Mouse (Mus musculus) c-Kit-positive CD71-positive TER-119-positive erythroid progenitor cells, embryonic 14.5 days (primary cell): ENCODE results near the gene Abcb9.
A peak's percentile ranks its signal among the peaks of the same experiment; 100 is the strongest.

ENCODE experiments used
- DNase-seq: peaks from one replicate; pipeline ENCODE4 v3.0.0-alpha.2; 2013; ENCODE audit warnings: low spot score

Abcb9 gene

GRCm38 (mm10) chr5:124031068-124031955, 64.3 kb downstream of the Abcb9 start:
- peak; percentile 63 for DNase-seq

- DNase-seq, result no peak
Observed at GRCm38 (mm10) chr5:124030386-124031067, 65.1 kb downstream of the Abcb9 start.

DNA sequence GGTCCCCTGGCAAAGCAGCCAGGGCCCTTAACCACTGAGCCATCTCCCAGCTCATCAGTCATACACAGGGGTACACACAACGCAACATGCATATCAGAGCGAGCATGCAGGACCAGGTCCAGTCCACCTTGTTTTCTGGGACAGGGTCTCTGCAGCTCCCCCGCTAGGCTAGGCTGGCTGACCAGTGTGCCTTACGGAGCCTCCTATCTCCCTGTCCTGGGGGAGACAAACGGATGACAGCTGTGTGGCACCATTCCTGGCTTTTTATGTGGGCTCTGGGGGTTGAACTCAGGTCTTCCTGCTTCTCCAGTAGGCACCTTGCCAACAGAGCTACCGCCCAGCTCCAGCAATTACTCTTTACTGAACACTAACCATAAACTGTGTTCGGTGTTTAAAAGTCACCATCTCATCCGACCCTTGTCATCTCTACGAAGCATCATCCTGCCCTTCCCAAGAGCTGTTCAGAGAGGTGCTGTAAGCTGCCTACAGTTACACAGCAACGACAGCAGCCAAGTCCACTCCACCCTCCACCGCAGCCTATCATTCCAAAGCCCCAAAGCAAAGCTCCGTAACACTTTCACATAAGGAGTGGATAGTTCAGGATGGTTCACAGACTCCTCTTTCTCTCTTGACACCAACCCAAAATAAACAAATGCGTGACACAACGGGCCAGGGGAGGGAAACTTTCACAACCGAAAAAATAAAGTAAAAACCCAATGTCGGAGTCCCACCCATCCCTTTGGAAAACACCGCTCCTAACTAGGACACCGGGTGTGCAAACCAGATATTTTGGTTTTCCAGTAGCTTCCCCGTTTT, 66.2 kb downstream of the Abcb9 start:
- no peak for DNase-seq

GRCm38 (mm10) chr5:124028680-124029079, 66.9 kb downstream of the Abcb9 start:
- no peak for DNase-seq

DNA sequence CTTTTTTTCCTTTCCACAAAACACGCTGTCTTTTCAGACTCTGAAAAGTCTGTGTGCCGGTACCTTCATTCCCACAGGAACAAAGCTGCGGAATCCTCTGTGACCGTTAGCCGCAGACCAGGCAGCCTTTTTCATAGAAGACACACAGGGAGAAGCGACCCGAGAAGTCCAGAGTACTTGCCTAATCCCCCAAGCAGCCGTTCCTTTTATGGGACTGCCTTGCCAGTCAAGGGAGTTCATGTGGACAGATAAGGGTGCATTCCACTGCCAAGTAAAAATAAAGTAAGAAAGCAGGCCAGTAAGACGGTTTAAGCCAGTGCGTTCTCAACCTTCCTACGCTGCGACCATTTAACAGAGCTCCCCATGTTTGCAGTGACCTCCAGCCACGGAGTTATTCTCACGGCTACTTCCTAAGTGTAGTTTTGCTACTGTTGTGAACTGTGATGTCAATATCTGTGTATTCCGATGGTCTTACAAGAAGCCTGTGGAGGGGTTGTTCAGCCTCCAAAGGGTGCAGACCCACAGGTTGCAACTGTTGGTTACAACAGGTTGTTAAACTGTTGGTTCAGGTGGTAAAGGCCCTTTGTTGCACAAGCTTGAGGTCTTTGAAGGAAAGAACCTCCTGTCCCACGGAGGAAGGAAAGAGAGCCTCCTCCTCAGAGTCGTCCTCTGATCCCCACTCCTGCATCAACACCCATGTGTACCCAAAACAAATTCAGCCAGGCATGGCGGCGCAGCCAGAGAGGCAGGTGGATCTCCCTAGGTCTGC, 67.7 kb downstream of the Abcb9 start:
- DNase-seq, result no peak

DNA sequence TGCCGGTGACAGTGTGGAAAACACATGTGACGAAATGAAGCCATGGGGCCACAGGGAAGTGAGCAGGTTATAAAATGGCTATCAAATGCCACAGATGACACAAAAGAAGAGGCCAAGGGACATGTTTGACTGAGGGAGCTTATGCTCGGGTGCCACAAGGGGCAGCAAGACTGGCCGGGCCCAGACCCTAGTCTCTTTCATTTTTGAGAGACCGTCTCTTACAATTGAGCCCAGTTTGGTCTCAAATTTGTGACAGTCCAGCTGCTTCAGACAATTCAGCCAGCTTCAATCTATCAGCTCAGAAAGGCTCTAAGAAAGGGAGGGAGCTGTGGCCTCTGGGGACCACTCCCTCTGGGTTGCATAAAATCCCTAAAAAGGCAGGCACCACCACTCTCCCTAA, 69.0 kb downstream of the Abcb9 start:
- DNase-seq, result no peak

DNA sequence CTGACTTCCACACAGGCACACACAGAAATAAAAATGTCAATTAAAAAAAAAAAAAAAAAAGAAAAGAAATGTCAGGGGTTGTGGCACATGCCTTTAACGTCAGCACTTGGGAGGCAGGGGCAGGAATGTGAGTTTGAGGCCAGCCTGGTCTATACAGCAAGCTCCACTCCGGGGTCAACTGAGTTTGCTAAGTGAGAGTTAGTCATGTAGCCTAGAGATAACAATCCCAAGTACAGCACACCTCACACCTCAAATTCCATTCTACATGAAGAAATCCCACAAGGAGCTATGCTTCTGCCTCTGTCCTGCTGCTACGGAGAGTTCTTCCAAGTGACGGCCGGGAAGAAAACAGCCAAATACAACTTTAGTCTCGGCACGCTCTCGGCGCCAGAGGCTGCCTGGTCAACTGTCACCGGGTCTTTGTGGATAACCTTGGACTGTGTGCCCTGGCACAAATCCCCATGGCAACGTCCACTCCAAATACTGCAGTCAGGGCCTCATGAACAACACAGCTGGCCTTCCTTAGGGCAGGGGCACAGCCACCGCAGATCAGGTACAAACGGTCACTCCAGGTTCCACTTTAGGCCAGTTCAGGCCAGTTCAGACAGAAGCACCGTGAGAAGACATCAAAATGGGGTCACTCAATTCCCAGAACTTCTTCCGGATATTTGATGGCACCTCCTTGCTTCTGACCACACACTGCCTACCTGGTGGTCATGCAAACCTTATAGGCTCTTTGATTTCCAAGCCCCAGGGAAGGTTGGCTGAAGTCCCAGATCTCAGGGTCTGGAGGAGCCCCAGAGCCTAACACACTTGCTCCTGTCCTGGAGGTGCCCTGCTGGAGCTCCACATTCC, 69.8 kb downstream of the Abcb9 start:
- no peak for DNase-seq

DNA sequence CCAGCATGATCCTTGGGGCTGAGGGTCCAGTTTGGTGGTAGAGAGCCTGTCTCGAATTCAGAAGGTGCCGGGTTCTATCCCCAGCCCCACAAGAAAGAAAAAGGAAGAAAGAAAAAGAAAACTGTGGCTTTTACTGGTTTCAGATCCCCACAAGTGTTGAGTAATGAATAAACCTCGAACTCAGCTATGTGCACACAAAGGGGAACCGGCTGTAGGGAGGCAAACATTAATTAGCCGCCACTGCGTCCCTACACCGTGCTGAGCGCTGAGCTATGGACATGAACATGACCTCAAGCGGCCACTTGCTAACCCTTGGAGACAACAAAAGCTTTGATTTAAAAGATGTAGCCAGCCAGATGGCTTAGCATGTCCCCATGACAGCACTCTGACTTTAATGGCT, 70.5 kb downstream of the Abcb9 start:
- DNase-seq, result no peak

DNA sequence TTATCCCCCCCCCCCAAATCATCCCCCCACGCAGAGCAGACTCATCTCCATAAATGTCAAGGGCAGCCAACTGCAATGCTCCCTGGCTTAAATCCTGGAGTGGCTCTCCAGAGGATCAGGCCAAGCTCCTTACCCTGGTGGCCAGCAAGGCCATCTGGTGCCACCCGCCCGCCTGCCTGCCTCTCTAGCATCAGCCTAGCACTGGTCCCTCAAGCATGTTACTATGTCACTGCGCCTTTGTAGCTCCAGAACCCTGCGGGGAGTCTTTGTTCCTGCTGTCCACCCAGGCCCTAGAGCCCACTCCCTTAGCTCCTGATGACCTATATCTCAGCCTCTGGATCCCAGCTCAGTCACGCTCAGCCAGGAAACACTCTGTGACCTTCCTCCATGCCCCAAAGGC, 70.9 kb downstream of the Abcb9 start:
- no peak for DNase-seq

DNA sequence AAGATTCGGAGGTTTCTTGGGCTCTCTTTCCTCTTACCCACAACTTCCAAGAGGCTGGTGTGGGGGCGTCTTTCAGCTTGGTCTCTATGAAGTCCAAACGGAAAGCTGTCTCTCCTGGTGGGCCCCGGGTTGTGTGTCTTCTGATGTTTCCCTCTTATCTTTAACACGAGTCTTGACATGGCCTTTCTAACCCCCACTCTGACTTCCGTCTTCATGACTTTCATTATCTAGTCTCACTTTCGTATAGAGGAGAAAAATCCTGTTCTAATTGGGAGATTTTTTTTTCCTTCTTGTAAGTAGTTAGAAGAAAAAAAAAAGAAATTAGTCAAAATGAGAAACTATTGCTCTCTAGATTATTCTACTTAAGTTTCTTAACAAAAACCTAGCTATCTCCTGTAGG, 73.2 kb downstream of the Abcb9 start:
- peak; percentile 47 for DNase-seq

DNA sequence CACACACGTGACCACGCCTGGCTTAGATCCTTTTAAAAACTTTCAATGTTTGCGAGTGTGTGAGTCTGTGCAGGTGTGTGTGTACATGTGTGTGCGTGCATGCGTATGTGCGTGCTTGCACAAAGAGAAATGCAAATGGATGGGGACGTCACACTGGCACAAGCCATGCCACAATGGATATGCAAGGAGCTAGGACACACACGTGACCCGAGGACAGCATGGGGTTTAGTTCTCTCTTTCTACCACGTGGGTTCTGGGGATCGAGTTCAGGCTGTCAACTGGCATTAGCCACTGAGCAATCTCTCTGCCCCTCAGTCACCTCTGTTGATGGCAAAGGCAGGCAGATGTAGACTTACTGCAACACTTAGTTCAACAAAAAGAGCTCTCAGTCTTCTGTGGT, 73.9 kb downstream of the Abcb9 start:
- no peak for DNase-seq

- no peak for DNase-seq
Observed at GRCm38 (mm10) chr5:124021148-124021547, 74.5 kb downstream of the Abcb9 start.

DNA sequence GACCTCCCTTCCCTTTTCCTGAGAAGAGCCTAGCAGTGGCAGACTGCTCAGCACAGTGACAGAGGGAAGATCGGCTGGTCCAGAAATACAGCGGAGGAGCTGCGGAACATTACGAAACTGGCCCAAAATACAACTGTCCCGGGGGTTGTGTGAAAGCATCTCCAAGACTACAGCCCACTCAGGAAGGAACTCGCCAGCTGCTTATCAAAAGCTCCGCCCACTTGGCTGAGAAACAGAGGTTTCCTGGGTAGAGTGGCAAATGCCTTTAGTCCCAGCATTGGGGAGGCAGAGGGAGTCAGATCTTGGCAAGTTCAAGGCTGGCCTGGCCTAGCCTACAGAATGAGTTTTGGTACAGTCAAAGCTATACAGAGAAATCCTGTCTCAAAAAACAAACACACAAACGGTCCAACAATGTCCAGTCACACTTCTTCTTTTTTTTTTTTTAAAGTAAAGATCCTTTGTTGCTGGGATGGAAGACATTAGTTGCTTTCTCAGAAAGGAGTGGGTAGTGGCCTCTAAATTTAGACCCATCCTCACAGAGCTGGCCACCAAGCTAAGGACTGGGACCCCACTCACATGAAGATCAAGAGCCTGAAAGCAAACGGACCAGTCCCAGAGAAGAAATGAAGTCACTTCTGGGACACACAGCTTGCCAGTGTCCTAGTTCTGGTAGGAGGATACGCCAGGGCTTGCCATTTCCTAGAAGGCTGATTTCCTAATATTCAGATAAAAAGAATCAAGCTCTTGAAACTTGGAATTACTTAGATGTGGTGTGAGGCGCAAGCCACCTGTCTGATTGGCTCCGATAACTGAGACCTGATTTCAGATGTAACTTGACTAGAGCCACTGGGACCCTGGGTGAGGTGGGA, 76.0 kb downstream of the Abcb9 start:
- peak; percentile 65 for DNase-seq

GRCm38 (mm10) chr5:124018651-124019050, 76.9 kb downstream of the Abcb9 start:
- DNase-seq, result no peak

DNA sequence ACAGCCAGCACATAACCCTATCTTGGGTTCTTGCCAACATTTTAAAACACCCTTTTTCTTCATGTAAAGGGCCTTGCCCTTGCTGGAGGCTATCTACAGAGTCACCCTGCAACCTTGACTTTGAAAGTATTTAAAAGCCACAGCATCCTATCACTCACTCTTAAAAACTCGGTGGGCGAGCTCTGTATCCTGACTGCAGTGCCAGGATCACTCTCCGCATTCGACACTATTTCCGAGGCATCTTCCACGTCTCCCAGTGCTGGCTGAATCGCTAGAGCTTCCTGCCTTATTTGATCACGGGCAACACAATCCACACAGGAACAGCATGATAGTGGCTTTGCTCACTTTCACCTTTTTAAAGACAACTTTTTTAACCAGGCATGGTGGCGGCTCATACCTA, 77.7 kb downstream of the Abcb9 start:
- DNase-seq, result no peak

GRCm38 (mm10) chr5:124016291-124016821, 79.2 kb downstream of the Abcb9 start:
- DNase-seq, result no peak

- DNase-seq, result no peak
Observed at GRCm38 (mm10) chr5:124015727-124016126, 79.9 kb downstream of the Abcb9 start.

GRCm38 (mm10) chr5:124014791-124015251, 80.8 kb downstream of the Abcb9 start:
- no peak for DNase-seq

GRCm38 (mm10) chr5:124014180-124014579, 81.4 kb downstream of the Abcb9 start:
- no peak for DNase-seq
